Mouse (Mus musculus): Measurements from ENCODE around the gene Chst11.

GRCm38 (mm10) chr10:83133866-83134570 lies 148.7 kb downstream of the Chst11 start:
- no peak for TF ChIP-seq GATA1 (IDR thresholded peaks at IDR 0.05; ENCODE audit: borderline replicate concordance, low read length)
- no peak for TF ChIP-seq FLI1 (IDR thresholded peaks at IDR 0.05; ENCODE audit: low read length)

All from megakaryocyte, embryonic 14.5 days (primary cell).